Mouse (Mus musculus) T-helper 1 cell (primary cell): ENCODE data around the gene Casp7.
"Not testable (repeated sequence)": the region's sequence is repeated elsewhere in the genome, so short reads cannot be mapped to it uniquely, and the experiment has no call there.

Experiments used
- in situ Hi-C: fragments of 300-600 bp; cut with MboI, MseI; formaldehyde crosslinking; loops from one replicate; pipeline ENCODE4 v1.15.1; 2025; ENCODE audit warnings: high pct_unique_total_duplicates

Gene Casp7

GRCm38 (mm10) chr19:56380341-56380740 is 16.6 kb upstream of the Casp7 start:
- in situ Hi-C loops: no loop called here

GRCm38 (mm10) chr19:56381407-56381806 is 15.5 kb upstream of the Casp7 start:
- in situ Hi-C loops: no loop called here

- in situ Hi-C loops: no loop called here
Measured at GRCm38 (mm10) chr19:56385546-56385945, 11.4 kb upstream of the Casp7 start.

- in situ Hi-C loops: no loop called here
Measured at GRCm38 (mm10) chr19:56386095-56386494, 10.8 kb upstream of the Casp7 start.

GRCm38 (mm10) chr19:56387726-56388302 is 9.1 kb upstream of the Casp7 start:
- in situ Hi-C loops: no loop called here

- in situ Hi-C loops: no loop called here
Measured at GRCm38 (mm10) chr19:56389176-56389575, 7.8 kb upstream of the Casp7 start.

- in situ Hi-C loops: no loop called here
Measured at GRCm38 (mm10) chr19:56389879-56390278, 7.0 kb upstream of the Casp7 start, which contains the start of gene Nrap. Gene Nrap, minus strand, starts transcription at chr19:56390037.

- in situ Hi-C loops: no loop called here
Measured at GRCm38 (mm10) chr19:56391307-56392046, 5.5 kb upstream of the Casp7 start.

- in situ Hi-C loops: no loop called here
Measured at GRCm38 (mm10) chr19:56393311-56393866, 3.5 kb upstream of the Casp7 start.

- in situ Hi-C loops: no loop called here
Measured at GRCm38 (mm10) chr19:56395183-56395935, 1.6 kb upstream of the Casp7 start.

- in situ Hi-C loops: no loop called here
Measured at GRCm38 (mm10) chr19:56396227-56396626, 702 bp upstream of the Casp7 start.

- in situ Hi-C loops: no loop called here
Measured at GRCm38 (mm10) chr19:56397663-56398527, 966 bp downstream of the Casp7 start.

- in situ Hi-C loops: no loop called here
Measured at GRCm38 (mm10) chr19:56398528-56398795, 1.5 kb downstream of the Casp7 start.

- in situ Hi-C loops: no loop called here
Measured at GRCm38 (mm10) chr19:56400200-56400599, 3.3 kb downstream of the Casp7 start.

- in situ Hi-C loops: no loop called here
Measured at GRCm38 (mm10) chr19:56401864-56402263, 4.9 kb downstream of the Casp7 start.

GRCm38 (mm10) chr19:56405824-56406223 is 8.9 kb downstream of the Casp7 start:
- in situ Hi-C loops: no loop called here

- in situ Hi-C loops: no loop called here
Measured at GRCm38 (mm10) chr19:56406581-56406980, 9.7 kb downstream of the Casp7 start.

- in situ Hi-C loops: not testable (repeated sequence)
Measured at GRCm38 (mm10) chr19:56409884-56410283, 13.0 kb downstream of the Casp7 start.

- in situ Hi-C loops: no loop called here
Measured at GRCm38 (mm10) chr19:56418404-56418803, 21.5 kb downstream of the Casp7 start.

- in situ Hi-C loops: no loop called here
Measured at GRCm38 (mm10) chr19:56419452-56419851, 22.5 kb downstream of the Casp7 start.

GRCm38 (mm10) chr19:56420345-56420744 is 23.4 kb downstream of the Casp7 start:
- in situ Hi-C loops: no loop called here
